Mouse (Mus musculus) embryonic facial prominence, embryonic 11.5 days (tissue): ENCODE measurements around the gene Glipr1. TPM values are rescaled to one million over a fixed set of nuclear protein-coding genes. Genes with fewer than 3 reads are reported as not detected.

Source experiments
- ATAC-seq: fragments of 200-750 bp; cut with Nextera tagmentation; replicated peaks from 2 replicates; pipeline ENCODE4 v1.8.0; 2017; ENCODE audit warnings: low read depth; ENCODE audit not compliant: insufficient number of reproducible peaks, low FRiP score, low TSS enrichment
- DNase-seq: peaks from one replicate; pipeline ENCODE4 v3.0.0-alpha.2; 2015; ENCODE audit warnings: low spot score
- H3K27ac ChIP-seq: fragments of 300-500 bp; sonication (generic); replicated peaks from 2 replicates; pipeline ENCODE4 v1.5.1; 2014; ENCODE audit warnings: mild to moderate bottlenecking, low read depth, low read length, control low read depth
- H3K27me3 ChIP-seq: fragments of 300-500 bp; sonication (generic); 2 replicates; pipeline ENCODE4 v1.6.1; 2014; ENCODE audit warnings: mild to moderate bottlenecking, low read length, moderate library complexity, mixed read lengths; ENCODE audit not compliant: control insufficient read depth, insufficient read depth
- H3K36me3 ChIP-seq: fragments of 300-500 bp; sonication (generic); replicated peaks from 2 replicates; pipeline ENCODE4 v1.6.1; 2014; ENCODE audit warnings: low read depth, mild to moderate bottlenecking, low read length, moderate library complexity, mixed read lengths; ENCODE audit not compliant: control insufficient read depth, insufficient read depth
- H3K4me1 ChIP-seq: fragments of 300-500 bp; sonication (generic); 2 replicates; pipeline ENCODE4 v1.6.1; 2014; ENCODE audit warnings: low read length, mixed read lengths; ENCODE audit not compliant: control insufficient read depth, insufficient read depth
- H3K4me2 ChIP-seq: fragments of 300-500 bp; sonication (generic); 2 replicates; pipeline ENCODE4 v1.6.1; 2014; ENCODE audit warnings: low read depth, mild to moderate bottlenecking, control low read depth, low read length, moderate library complexity
- H3K4me3 ChIP-seq: fragments of 300-500 bp; sonication (generic); 2 replicates; pipeline ENCODE4 v1.5.1; 2014; ENCODE audit warnings: low read depth, low read length, control low read depth
- H3K9ac ChIP-seq: fragments of 300-500 bp; sonication (generic); replicated peaks from 2 replicates; pipeline ENCODE4 v1.6.1; 2014; ENCODE audit warnings: mild to moderate bottlenecking, control low read depth, low read length
- H3K9me3 ChIP-seq: fragments of 300-500 bp; sonication (generic); replicated peaks from 2 replicates; pipeline ENCODE4 v1.6.1; 2016; ENCODE audit warnings: mild to moderate bottlenecking, low read length, inconsistent platforms, mixed read lengths; ENCODE audit not compliant: control insufficient read depth
- WGBS: fragments of 180-500 bp; shearing (Covaris S2); extraction: QIAGEN DNeasy Blood & Tissue Kit; methylation state at CpG from one replicate; pipeline ENCODE4 v1.1.7; 2014; 5-methylcytosine and 5-hydroxymethylcytosine counted together
- polyA plus RNA-seq: library from polyadenylated mRNA; unstranded; fragments of >200 nt; fragmentation: Nextera tagmentation; extraction: Ambion mirVana; gene quantifications from 2 replicates; pipeline ENCODE4 v1.2.1, GENCODE M21; 2014

Glipr1 gene
- polyA plus RNA-seq, 1 experiment from 2014 or later: 0.86 TPM

- H3K36me3 ChIP-seq: no peaks in the 10 kb centered on the region
- H3K4me2 ChIP-seq: no peak overlapping the region
- WGBS: 36% methylated on average over 4 of the region's 4 CpGs
- H3K9me3 ChIP-seq: no peaks in the 10 kb centered on the region
- H3K27ac ChIP-seq: no peak overlapping the region
- no peak overlapping the region for H3K4me3 ChIP-seq
- ATAC-seq (no peak), DNase-seq (no peak)
- H3K9ac ChIP-seq: no peak overlapping the region
- no peaks in the 10 kb centered on the region for H3K27me3 ChIP-seq
- no peaks in the 10 kb centered on the region; the same call in 1 of the 2 replicates for H3K4me1 ChIP-seq
Observed at GRCm38 (mm10) chr10:111958046-111958421, 44.4 kb downstream of the Glipr1 start.

- H3K4me1 ChIP-seq: no peaks in the 10 kb centered on the region; the same call in 1 of the 2 replicates
- no peak overlapping the region for H3K27ac ChIP-seq
- H3K27me3 ChIP-seq: no peaks in the 10 kb centered on the region
- H3K9me3 ChIP-seq: no peaks in the 10 kb centered on the region
- ATAC-seq (peak; percentile 75), DNase-seq (peak; percentile 87)
- H3K4me2 ChIP-seq: no peak overlapping the region
- 58% methylated on average over 10 of the region's 10 CpGs for WGBS
- no peak overlapping the region for H3K9ac ChIP-seq
- no peak overlapping the region for H3K4me3 ChIP-seq
- no peaks in the 10 kb centered on the region for H3K36me3 ChIP-seq
Observed at GRCm38 (mm10) chr10:111957271-111958045, 45.0 kb downstream of the Glipr1 start.

- Histone ChIP-seq H3K27ac (no peak overlapping the region), H3K4me1 (no peaks in the 10 kb centered on the region; the same call in 1 of the 2 replicates), H3K4me2 (no peak overlapping the region), H3K36me3 (no peaks in the 10 kb centered on the region), H3K9ac (no peak overlapping the region), H3K4me3 (no peak overlapping the region), H3K27me3 (no peaks in the 10 kb centered on the region), H3K9me3 (no peaks in the 10 kb centered on the region)
- 46% methylated on average over 2 of the region's 2 CpGs for WGBS
- DNase-seq (peak; percentile 66), ATAC-seq (no peak)
Observed at GRCm38 (mm10) chr10:111955836-111956235, 46.6 kb downstream of the Glipr1 start.

- no peaks in the 10 kb centered on the region for H3K27me3 ChIP-seq
- DNase-seq (no peak), ATAC-seq (no peak)
- no peak overlapping the region for H3K4me2 ChIP-seq
- no peaks in the 10 kb centered on the region for H3K4me1 ChIP-seq
- H3K36me3 ChIP-seq: no peaks in the 10 kb centered on the region
- no peak overlapping the region for H3K27ac ChIP-seq
- 58% methylated on average over 4 of the region's 4 CpGs for WGBS
- no peak overlapping the region for H3K9ac ChIP-seq
- no peaks in the 10 kb centered on the region for H3K9me3 ChIP-seq
- H3K4me3 ChIP-seq: no peak overlapping the region
Observed at GRCm38 (mm10) chr10:111949008-111949407, 53.4 kb downstream of the Glipr1 start.

- 82% methylated on average over 1 of the region's 1 CpGs for WGBS
Observed at GRCm38 (mm10) chr10:111948041-111948440, 54.4 kb downstream of the Glipr1 start.

GRCm38 (mm10) chr10:111945563-111945962, 56.9 kb downstream of the Glipr1 start:
- Histone ChIP-seq H3K4me2 (no peak overlapping the region), H3K36me3 (no peaks in the 10 kb centered on the region), H3K4me3 (no peak overlapping the region), H3K4me1 (no peaks in the 10 kb centered on the region), H3K9me3 (no peaks in the 10 kb centered on the region), H3K9ac (no peak overlapping the region), H3K27me3 (no peaks in the 10 kb centered on the region), H3K27ac (no peak overlapping the region)
- DNase-seq: no peak
- no peak for ATAC-seq
- 75% methylated on average over 3 of the region's 3 CpGs for WGBS

More at GRCm38 (mm10) chr10:111948041-111948440, 54.4 kb downstream of the Glipr1 start:
- no peak overlapping the region for H3K4me2 ChIP-seq
- H3K9ac ChIP-seq: no peak overlapping the region
- no peak overlapping the region for H3K4me3 ChIP-seq
- ATAC-seq (no peak), DNase-seq (no peak)
- no peaks in the 10 kb centered on the region for H3K4me1 ChIP-seq
- no peaks in the 10 kb centered on the region for H3K36me3 ChIP-seq
- no peaks in the 10 kb centered on the region for H3K27me3 ChIP-seq
- H3K27ac ChIP-seq: no peak overlapping the region
- H3K9me3 ChIP-seq: no peaks in the 10 kb centered on the region

- no peak overlapping the region for H3K4me3 ChIP-seq
- no peaks in the 10 kb centered on the region for H3K9me3 ChIP-seq
- H3K4me1 ChIP-seq: no peaks in the 10 kb centered on the region
- no peak for DNase-seq
- no peaks in the 10 kb centered on the region for H3K27me3 ChIP-seq
- H3K27ac ChIP-seq: no peak overlapping the region
- no peak overlapping the region for H3K4me2 ChIP-seq
- H3K9ac ChIP-seq: no peak overlapping the region
- H3K36me3 ChIP-seq: no peaks in the 10 kb centered on the region
- 82% methylated on average over 7 of the region's 7 CpGs for WGBS
- ATAC-seq: no peak
Observed at GRCm38 (mm10) chr10:111943026-111943425, 59.4 kb downstream of the Glipr1 start.

- Histone ChIP-seq H3K27ac (no peak overlapping the region), H3K27me3 (no peaks in the 10 kb centered on the region), H3K4me3 (no peak overlapping the region), H3K9ac (no peak overlapping the region), H3K4me1 (no peaks in the 10 kb centered on the region), H3K9me3 (no peaks in the 10 kb centered on the region), H3K36me3 (no peaks in the 10 kb centered on the region), H3K4me2 (no peak overlapping the region)
- WGBS: 73% methylated on average over 5 of the region's 5 CpGs
- DNase-seq (no peak), ATAC-seq (no peak)
Observed at GRCm38 (mm10) chr10:111937146-111937534, 65.3 kb downstream of the Glipr1 start.
